Mouse (Mus musculus) thymus, adult 2 months (tissue): Measurements from ENCODE around the gene Ptges3.

Source experiments
- CTCF ChIP-seq: fragments of 200-500 bp; IDR thresholded peaks from 2 replicates; pipeline ENCODE4 v1.5.1; 2012; ENCODE audit warnings: mild to moderate bottlenecking, control low read depth, low read length, moderate library complexity, borderline replicate concordance; ENCODE audit not compliant: control insufficient read depth, poor library complexity, insufficient read depth; ENCODE audit errors: extremely low read depth
- POLR2A ChIP-seq: fragments of 200-500 bp; IDR thresholded peaks from 2 replicates; pipeline ENCODE4 v1.6.1; 2012; ENCODE audit warnings: mild to moderate bottlenecking, low read length, control low read depth, moderate library complexity; ENCODE audit not compliant: control insufficient read depth, poor library complexity, insufficient read depth; ENCODE audit errors: extremely low read depth

- TF ChIP-seq CTCF, result no peak
- TF ChIP-seq POLR2A, result no peak
Observed at GRCm38 (mm10) chr10:128058184-128058583, 570 bp upstream of the Ptges3 start.
